Mouse (Mus musculus) neural tube, embryonic 10.5 days (tissue): Measurements from ENCODE around the gene Rhbdl1.
A peak's percentile ranks its signal among the peaks of the same experiment; 100 is the strongest.

Experiments
- DNase-seq: peaks from one replicate; pipeline ENCODE4 v3.0.0-alpha.2; 2017; ENCODE audit warnings: low spot score; ENCODE audit errors: extremely low spot score

Gene Rhbdl1

DNA sequence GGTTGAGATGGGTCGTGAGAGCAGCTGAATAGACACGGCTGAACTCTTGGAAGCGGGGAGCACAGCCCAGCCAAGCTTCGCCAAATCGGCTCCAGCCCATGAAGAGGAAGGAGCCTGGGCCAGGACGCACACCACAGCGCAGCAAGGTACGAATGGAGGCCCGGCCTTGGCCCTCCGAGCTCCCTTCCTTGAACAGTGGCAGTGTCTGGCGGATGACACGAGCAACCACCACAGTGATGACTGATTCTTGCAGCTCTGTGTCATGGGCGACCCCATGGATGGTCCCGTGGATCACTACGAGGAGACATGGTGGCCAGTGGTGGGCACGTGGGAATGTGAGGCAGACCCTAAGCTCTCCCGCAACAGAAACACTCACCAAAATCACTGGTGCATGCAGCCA, 42.1 kb downstream of the Rhbdl1 start:
- DNase-seq, result no peak

DNA sequence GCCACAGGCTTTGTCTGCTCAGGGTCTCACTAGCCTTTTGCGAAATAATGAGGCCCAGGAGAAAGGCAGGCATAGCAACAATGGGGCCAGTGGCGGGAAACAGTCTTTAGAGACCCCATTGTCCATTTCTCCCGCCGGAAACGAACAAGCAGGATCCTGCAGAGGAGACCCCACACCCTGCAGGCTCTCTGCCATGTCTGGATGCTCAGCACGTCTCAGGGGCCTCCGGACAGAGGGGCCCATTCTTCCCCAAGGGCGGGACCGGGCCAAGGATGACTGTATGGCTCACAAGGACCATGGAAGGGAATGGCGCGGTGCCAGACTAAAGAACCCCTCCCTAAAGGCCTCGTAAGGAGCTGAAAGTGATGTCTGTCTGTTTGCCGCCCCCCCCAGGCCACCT, 42.9 kb downstream of the Rhbdl1 start:
- DNase-seq, result peak; percentile 49

DNA sequence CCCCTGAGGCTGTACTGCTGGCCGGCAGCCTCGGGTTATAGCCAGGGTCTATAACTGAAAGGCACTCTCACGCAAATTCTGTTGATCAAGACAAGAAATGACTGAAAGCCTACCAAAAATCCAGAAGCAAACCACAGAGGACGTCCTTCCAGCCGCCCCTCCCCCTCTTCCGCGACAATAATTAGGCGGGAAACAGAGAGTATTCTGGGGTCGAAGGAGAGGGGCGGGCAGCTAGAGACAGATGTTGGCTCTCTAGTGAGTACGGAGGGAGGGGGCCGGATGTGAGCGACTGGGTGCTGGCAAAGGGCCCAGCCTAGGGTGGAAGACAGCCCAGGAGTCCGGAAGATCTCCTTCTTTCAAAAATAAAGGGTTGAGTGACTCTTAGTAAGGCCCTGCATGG, 44.5 kb downstream of the Rhbdl1 start, which contains the start of gene Fam173a:
TSS of gene Fam173a (minus strand) at position 287 of the 400 bp plus-strand sequence.
- peak; percentile 74 for DNase-seq

DNA sequence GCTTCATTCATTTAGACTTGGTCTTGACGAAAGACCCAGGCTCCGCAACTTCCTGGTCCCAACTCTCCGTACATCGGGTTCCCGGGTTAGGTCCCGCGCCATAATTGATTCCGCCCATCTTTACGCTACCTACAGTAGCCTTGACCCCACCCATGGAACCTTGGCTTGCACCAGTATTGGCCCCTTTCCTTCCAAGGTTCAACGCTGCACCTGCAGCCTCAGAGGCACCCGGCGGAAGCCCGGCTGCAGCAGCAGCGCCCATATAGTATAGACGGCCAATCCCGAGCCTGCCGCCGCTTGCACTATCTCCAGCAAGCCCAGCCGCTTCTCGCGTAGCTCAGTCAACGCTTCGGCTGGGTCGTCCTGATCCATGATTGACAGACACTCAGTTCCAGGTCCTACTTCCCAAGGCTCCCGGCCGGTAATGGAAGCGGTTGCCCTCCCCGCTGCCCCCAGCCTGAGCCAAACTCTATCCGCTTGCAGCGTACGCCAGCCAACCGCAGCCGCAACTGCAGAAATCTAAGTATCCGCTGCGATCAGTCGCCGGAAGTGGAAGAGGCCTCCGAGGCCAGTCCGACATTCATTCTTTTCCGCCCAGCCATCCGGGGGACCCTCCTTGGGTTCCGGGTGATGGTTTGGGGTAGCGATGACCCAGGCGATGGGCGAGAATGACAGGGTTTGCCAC, 45.1 kb downstream of the Rhbdl1 start:
- DNase-seq, result peak; percentile 89

DNA sequence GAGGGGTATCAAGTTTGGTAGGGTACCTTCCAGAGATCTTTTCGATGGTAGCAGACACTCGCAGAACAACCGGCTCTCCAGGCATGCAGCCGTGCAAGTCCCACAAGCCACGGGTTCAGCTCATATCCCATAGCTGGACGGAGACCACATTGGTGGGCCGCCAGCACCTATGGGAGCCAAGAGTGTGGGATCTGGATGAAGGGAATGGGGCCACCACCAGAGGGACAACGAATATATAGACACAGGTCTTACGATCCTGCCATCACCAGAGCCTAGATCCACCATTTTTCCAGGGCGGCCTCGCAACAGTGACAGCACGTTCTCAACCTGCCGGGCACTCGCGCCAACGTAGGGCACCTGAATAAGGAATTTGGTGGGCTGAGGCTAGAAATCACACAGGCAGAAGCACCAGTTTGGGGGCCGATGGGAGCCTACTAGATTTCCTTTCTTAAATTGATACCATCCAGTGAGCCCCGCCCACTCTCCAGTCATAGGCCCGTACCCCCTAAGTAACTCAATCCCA, 45.7 kb downstream of the Rhbdl1 start:
- DNase-seq, result peak; percentile 35

GRCm38 (mm10) chr17:25786781-25787504, 50.2 kb downstream of the Rhbdl1 start:
- no peak for DNase-seq

DNA sequence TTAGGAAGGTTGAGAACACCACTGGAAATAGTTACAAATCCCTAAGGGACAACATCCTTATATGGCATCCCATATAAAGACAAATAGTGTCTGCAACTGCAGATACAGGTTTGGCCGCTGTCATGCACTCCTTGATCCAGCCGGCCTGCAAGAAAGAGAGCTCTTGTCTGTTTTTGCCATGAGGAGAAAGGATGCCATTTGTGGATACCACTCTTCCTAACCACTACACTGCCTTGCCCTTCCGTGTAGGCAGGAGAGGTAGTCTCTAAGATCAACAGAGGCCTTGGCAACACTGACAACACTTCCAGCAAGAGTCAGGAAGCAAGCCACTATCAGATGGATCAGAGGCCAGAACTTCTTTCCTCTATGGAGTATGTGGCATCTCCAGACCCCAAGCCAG, 50.8 kb downstream of the Rhbdl1 start, which contains the start of gene Ccdc78:
TSS of gene Ccdc78 (plus strand) at position 301 of the 400 bp plus-strand sequence.
- DNase-seq, result no peak

DNA sequence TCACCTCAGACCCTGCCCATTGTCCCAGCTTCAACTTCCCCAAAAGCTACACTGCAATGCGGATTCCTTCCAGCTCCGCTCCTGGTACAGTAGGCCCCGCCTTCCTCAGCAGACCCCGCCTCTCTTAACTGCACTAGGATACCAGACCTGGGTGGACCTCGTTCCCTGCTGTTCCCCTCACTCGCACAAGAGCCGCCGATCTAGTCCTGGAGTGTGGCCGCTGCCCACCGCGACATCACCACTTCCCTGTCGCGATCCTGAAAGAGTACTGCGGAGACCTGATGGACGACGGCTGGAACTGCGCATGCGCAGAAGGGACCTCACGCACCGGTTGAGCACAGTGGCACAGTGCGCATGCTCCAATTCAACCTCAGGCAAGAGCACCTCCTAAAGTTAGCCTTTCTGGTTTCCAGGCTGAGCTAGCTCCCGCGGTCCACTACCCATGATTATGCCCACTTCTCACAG, 51.8 kb downstream of the Rhbdl1 start, which contains the start of gene Haghl:
TSS of gene Haghl (minus strand) at position 393 of the 465 bp plus-strand sequence.
- peak; percentile 99 for DNase-seq
